Mouse (Mus musculus) G1E (cell line): ENCODE data around the gene Bcl6. TPM values are rescaled to one million over a fixed set of nuclear protein-coding genes. Genes with fewer than 3 reads are reported as not detected.

Experiments used
- ATAC-seq: 2 replicates; pipeline ENCODE4 v1.8.0; 2016; ENCODE audit warnings: mild to moderate bottlenecking; ENCODE audit not compliant: insufficient number of reproducible peaks, poor library complexity, low FRiP score, severe bottlenecking; ENCODE audit errors: extremely low read depth
- DNase-seq: peaks from one replicate; pipeline ENCODE4 v3.0.0; 2012; ENCODE audit warnings: low spot score
- H3K27me3 ChIP-seq: 2 replicates; pipeline ENCODE4 v1.6.1; 2012; ENCODE audit warnings: mild to moderate bottlenecking, low read length, inconsistent platforms; ENCODE audit not compliant: insufficient read depth
- H3K36me3 ChIP-seq: replicated peaks from 2 replicates; pipeline ENCODE3; 2012; ENCODE audit warnings: mild to moderate bottlenecking, inconsistent platforms
- H3K4me1 ChIP-seq: 2 replicates; pipeline ENCODE4 v1.6.1; 2012; ENCODE audit warnings: low read depth, low read length, inconsistent platforms, mixed read lengths; ENCODE audit not compliant: insufficient read depth
- H3K4me3 ChIP-seq: 2 replicates; pipeline ENCODE4 v1.5.1; 2012; ENCODE audit warnings: low read depth, mild to moderate bottlenecking, inconsistent platforms, low read length, moderate library complexity, mixed read lengths
- H3K9me3 ChIP-seq: replicated peaks from 2 replicates; pipeline ENCODE4 v1.6.1; 2012; ENCODE audit warnings: inconsistent platforms
- CTCF ChIP-seq: IDR thresholded peaks from 2 replicates; pipeline ENCODE4 v1.5.1; 2012; ENCODE audit warnings: low read depth, low read length, inconsistent platforms, mixed read lengths
- GATA1 ChIP-seq: IDR thresholded peaks from 2 replicates; pipeline ENCODE4 v1.6.1; 2012; ENCODE audit warnings: borderline replicate concordance, low read length, inconsistent platforms, mixed read lengths
- GATA2 ChIP-seq: IDR thresholded peaks from 2 replicates; pipeline ENCODE4 v1.6.1; 2012; ENCODE audit warnings: low read depth, low read length, inconsistent platforms, borderline replicate concordance
- POLR2AphosphoS5 ChIP-seq: IDR thresholded peaks from 2 replicates; pipeline ENCODE4 v1.6.1; 2012; ENCODE audit warnings: low read depth, low read length, inconsistent platforms; ENCODE audit not compliant: insufficient replicate concordance
- TAL1 ChIP-seq: conservative IDR thresholded peaks from 2 replicates; pipeline ENCODE4 v1.6.1; 2012; ENCODE audit warnings: low read depth, low read length, inconsistent platforms, mixed read lengths
- polyA plus RNA-seq: library from polyadenylated mRNA; stranded (reverse); fragments of >175 nt; gene quantifications from 2 replicates; pipeline ENCODE4 v1.2.3, GENCODE M21; 2012
- total RNA-seq, 2 experiments: library from RNA; stranded (forward) in 1 of 2; stranded (reverse) in 1 of 2; fragments of 200-1000 nt in 1 of 2; fragments of >200 nt in 1 of 2; fragmentation: Nextera tagmentation in 1 of 2; gene quantifications; 2 replicates each; pipeline ENCODE4 v1.2.3; 2014 to 2017

Gene Bcl6
- total and polyA plus RNA-seq, 3 experiments: 0.22 TPM; not detected in 2

- DNase-seq (no peak), ATAC-seq (no peak)
- peaks cover 63% of the 10 kb centered on the region for H3K9me3 ChIP-seq
- TF ChIP-seq TAL1 (no peak), POLR2AphosphoS5 (no peak), GATA2 (no peak), CTCF (no peak), GATA1 (no peak)
- H3K27me3 ChIP-seq: no peaks in the 10 kb centered on the region
- no peak overlapping the region for H3K4me3 ChIP-seq
- no peaks in the 10 kb centered on the region for H3K36me3 ChIP-seq
- no peaks in the 10 kb centered on the region for H3K4me1 ChIP-seq
Observed at GRCm38 (mm10) chr16:23984183-23984582, 4.5 kb downstream of the Bcl6 start.

DNA sequence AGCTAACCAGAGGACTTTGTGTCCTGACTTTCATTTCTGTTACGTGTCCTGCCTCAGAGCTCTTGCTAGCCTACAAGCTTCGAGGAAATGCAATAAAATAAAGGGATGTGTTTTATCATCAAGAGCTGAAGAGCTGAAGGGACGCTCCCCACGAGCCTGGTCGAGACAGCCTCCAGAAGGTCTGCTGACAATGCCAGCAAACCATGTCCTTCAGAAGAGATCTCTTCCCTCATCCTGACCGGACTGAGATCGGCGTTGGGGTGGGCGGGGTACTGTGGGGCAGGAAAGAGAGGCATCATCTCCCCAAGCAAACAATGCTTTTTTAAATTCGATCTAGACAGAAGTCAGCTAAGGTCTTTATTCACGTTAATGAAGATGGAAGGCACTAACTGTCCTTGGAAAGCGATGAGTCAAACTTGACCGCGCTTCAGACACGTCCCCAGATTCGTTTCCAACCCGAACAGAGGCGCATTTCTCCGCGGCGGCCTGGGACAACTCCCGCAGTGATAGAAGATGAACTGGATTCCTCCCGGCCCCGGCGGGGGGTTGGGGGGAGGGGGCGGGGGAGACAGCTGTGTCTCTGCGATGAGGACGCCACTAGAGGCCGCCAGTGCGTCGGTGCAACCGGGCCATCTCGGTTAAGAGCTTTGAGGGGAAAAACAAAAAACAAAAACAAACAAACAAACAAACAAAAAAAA is 5.6 kb downstream of the Bcl6 start:
- Histone ChIP-seq H3K4me1 (no peaks in the 10 kb centered on the region), H3K4me3 (no peak overlapping the region), H3K27me3 (no peaks in the 10 kb centered on the region), H3K36me3 (no peaks in the 10 kb centered on the region), H3K9me3 (peaks cover 56% of the 10 kb centered on the region)
- ATAC-seq: no peak
- TF ChIP-seq GATA1 (no peak), GATA2 (no peak), POLR2AphosphoS5 (no peak), CTCF (no peak), TAL1 (no peak)
- no peak for DNase-seq

DNA sequence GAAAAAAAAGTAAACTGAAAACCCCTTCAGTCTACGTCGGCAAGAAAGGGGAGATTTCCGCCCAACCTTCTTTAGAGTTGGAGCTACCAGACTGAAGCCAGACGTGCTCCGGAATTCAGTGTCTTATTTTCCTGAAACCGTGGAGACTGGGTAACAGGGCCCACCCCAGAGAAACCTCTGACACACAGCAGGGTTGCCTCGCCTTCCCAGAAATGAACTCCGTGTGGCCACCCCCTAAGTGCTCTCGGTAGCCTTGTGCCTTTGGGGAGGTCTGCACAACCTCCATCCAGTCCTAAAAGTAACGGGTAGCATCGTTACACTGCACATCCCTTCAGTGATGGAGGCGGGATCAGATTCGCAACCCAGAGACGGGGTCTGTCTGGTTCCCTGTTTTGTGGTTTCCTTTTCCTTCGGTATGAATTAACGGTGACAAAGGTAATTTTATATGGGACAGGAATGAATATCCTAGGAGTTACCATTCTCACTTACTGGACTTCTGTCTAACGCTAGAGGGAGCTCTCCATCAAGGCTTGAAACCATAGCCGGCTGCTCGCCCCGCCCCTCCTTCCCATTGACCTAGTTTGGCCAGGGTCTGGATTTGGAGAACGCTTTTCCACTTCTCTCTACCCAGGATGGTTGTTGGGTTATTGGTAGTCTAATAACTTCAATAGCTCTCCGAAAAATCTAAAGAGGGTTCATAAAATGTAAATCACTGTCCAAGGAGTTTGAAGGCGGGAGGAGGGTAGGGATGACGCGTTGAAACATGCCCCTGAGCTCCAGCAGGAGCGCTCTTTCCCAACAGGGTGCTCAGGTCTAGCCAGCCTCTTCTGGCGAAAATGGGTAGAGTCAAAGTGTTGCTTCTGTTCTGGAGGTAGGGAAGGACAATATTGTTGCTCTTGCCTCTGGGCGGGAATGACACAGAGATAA is 6.5 kb downstream of the Bcl6 start:
- TF ChIP-seq TAL1: no peak
- TF ChIP-seq CTCF: no peak
- TF ChIP-seq POLR2AphosphoS5: no peak
- TF ChIP-seq GATA1: no peak
- no peak for TF ChIP-seq GATA2
- Histone ChIP-seq H3K36me3 (no peaks in the 10 kb centered on the region), H3K4me1 (no peaks in the 10 kb centered on the region), H3K4me3 (no peak overlapping the region), H3K27me3 (no peaks in the 10 kb centered on the region), H3K9me3 (peaks cover 54% of the 10 kb centered on the region)
- DNase-seq: no peak
- ATAC-seq: no peak

DNA sequence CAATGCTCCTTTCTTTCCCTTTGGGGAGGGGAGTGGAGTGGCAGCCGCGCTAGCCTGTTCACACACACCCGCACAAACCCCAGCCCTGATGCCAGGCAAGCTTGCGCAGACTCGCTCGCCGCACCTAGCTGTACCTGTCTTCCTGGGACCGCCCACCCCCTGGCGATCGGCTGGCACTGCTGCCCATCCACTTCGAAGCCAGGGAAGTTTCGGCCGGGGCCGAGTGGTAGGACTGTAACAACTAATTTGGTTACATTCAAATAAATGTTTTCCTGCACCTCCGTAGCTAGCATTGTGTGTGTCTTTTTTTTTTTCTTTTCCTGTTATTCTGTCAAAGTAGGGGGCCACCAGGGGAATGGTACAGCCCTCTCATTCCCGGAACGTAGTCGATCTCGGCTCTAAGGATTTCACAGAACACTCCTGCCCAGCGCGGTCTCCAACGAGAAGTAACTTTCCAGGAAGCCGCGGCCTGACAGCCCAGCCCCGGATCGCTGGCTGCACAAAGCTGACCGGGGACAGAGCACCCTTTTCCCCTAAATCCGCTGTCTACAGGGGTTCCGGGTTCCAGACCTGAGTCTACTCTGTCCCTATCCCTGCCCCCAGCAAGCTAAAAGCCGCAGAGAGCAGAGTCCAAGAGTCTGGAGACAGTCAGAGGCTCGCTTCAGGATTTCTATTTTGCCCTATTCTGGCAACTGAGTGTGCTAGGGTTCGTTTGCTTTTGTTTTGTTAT is 7.5 kb downstream of the Bcl6 start:
- Histone ChIP-seq H3K4me1 (no peaks in the 10 kb centered on the region), H3K4me3 (no peak overlapping the region), H3K27me3 (no peaks in the 10 kb centered on the region), H3K36me3 (no peaks in the 10 kb centered on the region), H3K9me3 (peaks cover 51% of the 10 kb centered on the region)
- TF ChIP-seq GATA1: no peak
- TF ChIP-seq POLR2AphosphoS5: no peak
- TF ChIP-seq GATA2: no peak
- no peak for TF ChIP-seq CTCF
- ATAC-seq (no peak), DNase-seq (no peak)

- DNase-seq: no peak
- ATAC-seq: no peak
- H3K9me3 ChIP-seq: peaks cover 52% of the 10 kb centered on the region
- no peak overlapping the region for H3K4me3 ChIP-seq
- H3K4me1 ChIP-seq: no peaks in the 10 kb centered on the region
- TF ChIP-seq GATA1 (no peak), POLR2AphosphoS5 (no peak), GATA2 (no peak), TAL1 (no peak), CTCF (no peak)
- H3K27me3 ChIP-seq: no peaks in the 10 kb centered on the region
- H3K36me3 ChIP-seq: no peaks in the 10 kb centered on the region
Observed at GRCm38 (mm10) chr16:23980201-23980870, 8.3 kb downstream of the Bcl6 start.

DNA sequence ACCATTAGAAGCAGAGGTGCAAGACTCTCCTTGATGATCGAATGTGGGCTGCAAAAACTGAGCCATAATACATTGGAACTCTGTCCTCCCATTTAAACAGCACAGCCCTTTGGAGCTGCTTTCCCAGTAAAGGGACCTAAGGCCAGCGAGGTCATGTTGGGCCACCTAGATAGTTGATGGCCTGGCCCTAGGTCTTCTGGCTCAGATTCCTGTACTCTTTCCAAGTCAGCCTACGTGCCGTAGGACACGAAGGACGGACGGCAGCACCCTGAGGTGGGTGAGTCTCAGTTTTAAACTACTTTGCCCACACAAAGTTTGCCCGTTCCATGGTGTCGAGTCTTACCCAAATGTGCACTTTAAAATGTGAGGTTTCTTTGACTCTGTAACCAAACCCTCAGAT is 9.2 kb downstream of the Bcl6 start:
- no peak overlapping the region for H3K4me3 ChIP-seq
- ATAC-seq (no peak), DNase-seq (no peak)
- no peaks in the 10 kb centered on the region for H3K4me1 ChIP-seq
- no peaks in the 10 kb centered on the region for H3K27me3 ChIP-seq
- peaks cover 52% of the 10 kb centered on the region for H3K9me3 ChIP-seq
- no peaks in the 10 kb centered on the region for H3K36me3 ChIP-seq
- TF ChIP-seq GATA1 (no peak), GATA2 (no peak), POLR2AphosphoS5 (no peak), CTCF (no peak), TAL1 (no peak)
